Mouse (Mus musculus) stomach, postnatal 0 days (tissue): ENCODE results near the gene Adad2.

Experiments used
- CTCF ChIP-seq: IDR thresholded peaks from 2 replicates; pipeline ENCODE4 v1.5.1; 2016; ENCODE audit warnings: antibody characterized with exemption, low read depth, mild to moderate bottlenecking, moderate library complexity
- EP300 ChIP-seq: optimal IDR thresholded peaks from 2 replicates; pipeline ENCODE3; 2016; ENCODE audit warnings: antibody characterized with exemption

DNA sequence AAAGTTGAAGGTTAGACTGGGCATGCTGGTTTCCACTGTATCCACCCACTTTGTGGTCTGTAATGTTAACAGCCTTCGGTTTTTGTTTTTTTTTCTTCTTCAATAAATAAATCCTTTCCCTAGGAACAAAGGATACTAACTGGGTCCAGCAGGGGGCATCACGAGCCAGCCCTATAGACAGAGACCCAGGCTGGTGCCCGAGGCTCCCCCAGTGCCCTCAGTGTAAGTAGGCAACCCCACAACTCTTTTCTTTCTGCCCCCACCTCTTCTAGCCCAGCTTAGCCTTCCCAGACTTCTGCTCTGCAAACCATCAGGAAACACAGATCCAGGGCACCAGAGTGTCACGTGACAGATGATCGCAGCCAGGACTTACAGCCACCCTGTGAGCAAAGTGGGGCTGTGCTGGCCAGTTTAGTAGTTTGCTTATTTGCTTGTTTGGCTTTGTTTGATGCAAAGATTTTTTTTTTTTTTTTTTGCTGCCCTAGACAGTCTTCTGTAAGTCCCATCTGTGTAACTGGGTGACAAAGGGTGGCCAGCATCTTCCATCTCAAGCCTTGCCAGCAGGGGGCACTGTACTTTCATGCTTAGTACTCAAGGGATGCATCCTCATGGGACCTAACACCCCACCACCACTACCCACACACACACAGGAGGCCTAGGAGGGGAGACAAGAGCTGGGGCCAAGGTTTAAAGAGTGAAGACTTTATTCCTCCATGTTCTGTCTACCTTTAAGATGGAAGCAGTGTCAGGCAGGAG lies 44.3 kb downstream of the Adad2 start:
- TF ChIP-seq EP300 (no peak), CTCF (peak; percentile 70)
